Mouse (Mus musculus) limb, embryonic 14.5 days (tissue): Measurements from ENCODE around the gene Hyal5. TPM values are rescaled to one million over a fixed set of nuclear protein-coding genes. Genes with fewer than 3 reads are reported as not detected.

Source experiments
- ATAC-seq: fragments of 200-750 bp; cut with Nextera tagmentation; 2 replicates; pipeline ENCODE4 v1.8.0; 2017; ENCODE audit warnings: low read depth, moderate number of reproducible peaks, moderate TSS enrichment; ENCODE audit not compliant: low FRiP score
- DNase-seq: peaks from one replicate; pipeline ENCODE4 v3.0.0-alpha.2; 2015; ENCODE audit warnings: low spot score
- H3K27ac ChIP-seq: fragments of 300-500 bp; sonication (generic); replicated peaks from 2 replicates; pipeline ENCODE4 v1.5.1; 2014; ENCODE audit warnings: low read depth, mild to moderate bottlenecking, low read length, moderate library complexity, mixed read lengths
- H3K27me3 ChIP-seq: fragments of 300-500 bp; sonication (generic); 2 replicates; pipeline ENCODE4 v1.6.1; 2014; ENCODE audit warnings: low read length, mixed read lengths; ENCODE audit not compliant: control insufficient read depth, insufficient read depth
- H3K36me3 ChIP-seq: fragments of 300-500 bp; sonication (generic); 2 replicates; pipeline ENCODE4 v1.6.1; 2014; ENCODE audit warnings: mild to moderate bottlenecking, low read length, moderate library complexity, mixed read lengths; ENCODE audit not compliant: control insufficient read depth, insufficient read depth
- H3K4me1 ChIP-seq: fragments of 300-500 bp; sonication (generic); 2 replicates; pipeline ENCODE4 v1.6.1; 2014; ENCODE audit warnings: antibody characterized with exemption, low read length, mixed read lengths; ENCODE audit not compliant: control insufficient read depth, insufficient read depth
- H3K4me2 ChIP-seq: fragments of 300-500 bp; sonication (generic); replicated peaks from 2 replicates; pipeline ENCODE4 v1.6.1; 2014; ENCODE audit warnings: low read depth, mild to moderate bottlenecking, low read length, moderate library complexity; ENCODE audit not compliant: severe bottlenecking
- H3K4me3 ChIP-seq: fragments of 300-500 bp; sonication (generic); replicated peaks from 2 replicates; pipeline ENCODE4 v1.5.1; 2014; ENCODE audit warnings: low read length
- H3K9ac ChIP-seq: fragments of 300-500 bp; sonication (generic); 2 replicates; pipeline ENCODE4 v1.6.1; 2014; ENCODE audit warnings: mild to moderate bottlenecking, low read depth, low read length, moderate library complexity; ENCODE audit not compliant: severe bottlenecking
- H3K9me3 ChIP-seq: fragments of 300-500 bp; sonication (generic); 2 replicates; pipeline ENCODE4 v1.6.1; 2016; ENCODE audit warnings: low read length; ENCODE audit not compliant: control insufficient read depth
- POLR2A ChIP-seq: fragments of 200-500 bp; IDR thresholded peaks from 2 replicates; pipeline ENCODE4 v1.8.0; 2012; ENCODE audit warnings: inconsistent platforms, mild to moderate bottlenecking, moderate library complexity, borderline replicate concordance; ENCODE audit not compliant: insufficient read depth, insufficient read length; ENCODE audit errors: extremely low read depth
- WGBS: fragments of 180-500 bp; shearing (Covaris S2); extraction: QIAGEN DNeasy Blood & Tissue Kit; methylation state at CpG from one replicate; pipeline ENCODE4 v1.1.7; 2014; 5-methylcytosine and 5-hydroxymethylcytosine counted together
- polyA plus RNA-seq, 2 experiments: library from polyadenylated mRNA; depleted of rRNA in 1 of 2; stranded (reverse) in 1 of 2; unstranded in 1 of 2; fragments of >200 nt; fragmentation: Nextera tagmentation in 1 of 2; extraction: Ambion mirVana in 1 of 2; gene quantifications; 2 replicates each; pipeline versions ENCODE4 v1.2.1 to v1.2.3; 2012 to 2014

Hyal5 gene
- polyA plus RNA-seq, 2 experiments: not detected

- Histone ChIP-seq H3K4me2 (no peak overlapping the region), H3K4me1 (no peaks in the 10 kb centered on the region), H3K27ac (no peak overlapping the region), H3K9me3 (no peaks in the 10 kb centered on the region), H3K9ac (no peak overlapping the region), H3K27me3 (no peaks in the 10 kb centered on the region), H3K4me3 (no peak overlapping the region), H3K36me3 (no peaks in the 10 kb centered on the region)
- DNase-seq (no peak), ATAC-seq (no peak)
- no peak for TF ChIP-seq POLR2A
- WGBS: 93% methylated on average over 11 of the region's 11 CpGs
These were observed 67.4 kb downstream of the Hyal5 start for GRCm38 (mm10) chr6:24925076-24925785.

Other genes starting within 250 kb of the Hyal5 start
- gene Wasl, start 193.0 kb upstream of the Hyal5 start, polyA plus RNA-seq (2012; rRNA removed): 30.8 and 34.8 TPM in 2 replicates
- 57.6 and 70.2 TPM in 2 replicates for gene Wasl, start 193.0 kb upstream of the Hyal5 start, polyA plus RNA-seq (2014; fragmentation: Nextera tagmentation; extraction: Ambion mirVana)
- not detected in 2 replicates for gene Hyal6, start 124.8 kb upstream of the Hyal5 start, polyA plus RNA-seq (2012; rRNA removed)
- gene Hyal6, start 124.8 kb upstream of the Hyal5 start, polyA plus RNA-seq (2014; fragmentation: Nextera tagmentation; extraction: Ambion mirVana): not detected in 2 replicates
- gene Hyal4, start 109.7 kb upstream of the Hyal5 start, polyA plus RNA-seq (2012; rRNA removed): not detected in 2 replicates
- gene Hyal4, start 109.7 kb upstream of the Hyal5 start, polyA plus RNA-seq (2014; fragmentation: Nextera tagmentation; extraction: Ambion mirVana): not detected in 2 replicates
- not detected in 2 replicates for gene Spam1, start 66.8 kb upstream of the Hyal5 start, polyA plus RNA-seq (2012; rRNA removed)
- not detected in 2 replicates for gene Spam1, start 66.8 kb upstream of the Hyal5 start, polyA plus RNA-seq (2014; fragmentation: Nextera tagmentation; extraction: Ambion mirVana)
- gene Tmem229a, start 98.3 kb downstream of the Hyal5 start, polyA plus RNA-seq (2012; rRNA removed): 0.62 and 0.82 TPM in 2 replicates
- gene Tmem229a, start 98.3 kb downstream of the Hyal5 start, polyA plus RNA-seq (2014; fragmentation: Nextera tagmentation; extraction: Ambion mirVana): 0.75 and 0.87 TPM in 2 replicates